Mouse (Mus musculus) neural tube, embryonic 14.5 days (tissue): ENCODE results near the gene Myo6. TPM values are rescaled to one million over a fixed set of nuclear protein-coding genes. Genes with fewer than 3 reads are reported as not detected.
A peak's percentile ranks its signal among the peaks of the same experiment; 100 is the strongest.

Source experiments
- ATAC-seq: fragments of 200-750 bp; cut with Nextera tagmentation; 2 replicates; pipeline ENCODE4 v1.8.0; 2017; ENCODE audit warnings: low read depth, mild to moderate bottlenecking, moderate TSS enrichment, moderate library complexity
- H3K27ac ChIP-seq: fragments of 300-500 bp; sonication (generic); 2 replicates; pipeline ENCODE4 v1.5.1; 2014; ENCODE audit warnings: low read depth, mild to moderate bottlenecking, control low read depth, low read length, moderate library complexity, mixed read lengths
- H3K27me3 ChIP-seq: fragments of 300-500 bp; sonication (generic); 2 replicates; pipeline ENCODE4 v1.6.1; 2014; ENCODE audit warnings: low read length; ENCODE audit not compliant: control insufficient read depth, insufficient read depth
- H3K36me3 ChIP-seq: fragments of 300-500 bp; sonication (generic); 2 replicates; pipeline ENCODE4 v1.6.1; 2014; ENCODE audit warnings: low read length, mixed read lengths; ENCODE audit not compliant: control insufficient read depth, insufficient read depth
- H3K4me1 ChIP-seq: fragments of 300-500 bp; sonication (generic); 2 replicates; pipeline ENCODE4 v1.6.1; 2014; ENCODE audit warnings: low read length; ENCODE audit not compliant: control insufficient read depth, insufficient read depth
- H3K4me2 ChIP-seq: fragments of 300-500 bp; sonication (generic); 2 replicates; pipeline ENCODE4 v1.6.1; 2014; ENCODE audit warnings: mild to moderate bottlenecking, low read depth, low read length, control low read depth
- H3K4me3 ChIP-seq: fragments of 300-500 bp; sonication (generic); 2 replicates; pipeline ENCODE4 v1.5.1; 2014; ENCODE audit warnings: low read depth, low read length, control low read depth, mixed read lengths
- H3K9ac ChIP-seq: fragments of 300-500 bp; sonication (generic); replicated peaks from 2 replicates; pipeline ENCODE4 v1.6.1; 2014; ENCODE audit warnings: low read depth, mild to moderate bottlenecking, control low read depth, low read length, mixed read lengths
- H3K9me3 ChIP-seq: fragments of 300-500 bp; sonication (generic); 2 replicates; pipeline ENCODE4 v1.6.1; 2016; ENCODE audit warnings: low read length; ENCODE audit not compliant: control insufficient read depth
- WGBS: fragments of 180-500 bp; shearing (Covaris S2); extraction: QIAGEN DNeasy Blood & Tissue Kit; methylation state at CpG from one replicate; pipeline ENCODE4 v1.1.7; 2014; 5-methylcytosine and 5-hydroxymethylcytosine counted together
- polyA plus RNA-seq: library from polyadenylated mRNA; unstranded; fragments of >200 nt; fragmentation: Nextera tagmentation; extraction: Ambion mirVana; gene quantifications from 2 replicates; pipeline ENCODE4 v1.2.1, GENCODE M21; 2014

Myo6 gene
- polyA plus RNA-seq, result 26.0 and 27.2 TPM in 2 replicates

- Histone ChIP-seq H3K4me3 (peak within 1 kb of the TSS; percentile 66), H3K9me3 (no peaks in the 10 kb centered on the region), H3K9ac (peak within 1 kb of the TSS; percentile 79), H3K36me3 (no peaks in the 10 kb centered on the region), H3K4me2 (peak within 1 kb of the TSS; percentile 81), H3K4me1 (no peaks in the 10 kb centered on the region), H3K27ac (peak within 1 kb of the TSS; percentile 73), H3K27me3 (no peaks in the 10 kb centered on the region)
- peak; percentile 96 for ATAC-seq
- under 1% methylated on average over 65 of the region's 69 CpGs for WGBS
These were observed at the start of gene Myo6 for GRCm38 (mm10) chr9:80164611-80165474. Gene Myo6, plus strand, starts transcription at chr9:80165031.

GRCm38 (mm10) chr9:80145992-80146587, 18.7 kb upstream of the Myo6 start:
- no peaks in the 10 kb centered on the region for H3K27me3 ChIP-seq
- H3K27ac ChIP-seq, result no peak overlapping the region
- peaks cover 26% of the 10 kb centered on the region; the same call in 1 of the 2 replicates for H3K36me3 ChIP-seq
- H3K9ac ChIP-seq, result no peak overlapping the region
- WGBS, result 85% methylated on average over 10 of the region's 10 CpGs
- H3K9me3 ChIP-seq, result no peaks in the 10 kb centered on the region
- ATAC-seq, result no peak
- H3K4me3 ChIP-seq, result no peak overlapping the region
- H3K4me1 ChIP-seq, result no peaks in the 10 kb centered on the region
- H3K4me2 ChIP-seq, result no peak overlapping the region

- ATAC-seq, result no peak
- Histone ChIP-seq H3K4me1 (no peaks in the 10 kb centered on the region), H3K27ac (no peak overlapping the region), H3K9ac (no peak overlapping the region), H3K4me3 (no peak overlapping the region), H3K9me3 (no peaks in the 10 kb centered on the region), H3K36me3 (no peaks in the 10 kb centered on the region; the same call in 1 of the 2 replicates), H3K27me3 (no peaks in the 10 kb centered on the region), H3K4me2 (no peak overlapping the region)
- 89% methylated on average over 5 of the region's 5 CpGs for WGBS
These were observed 15.2 kb upstream of the Myo6 start for GRCm38 (mm10) chr9:80149594-80149993.

GRCm38 (mm10) chr9:80155277-80155676, 9.6 kb upstream of the Myo6 start:
- Histone ChIP-seq H3K9me3 (no peaks in the 10 kb centered on the region), H3K9ac (no peak overlapping the region), H3K4me1 (no peaks in the 10 kb centered on the region), H3K27ac (no peak overlapping the region), H3K36me3 (no peaks in the 10 kb centered on the region; the same call in 1 of the 2 replicates), H3K4me3 (no peak overlapping the region), H3K27me3 (no peaks in the 10 kb centered on the region), H3K4me2 (no peak overlapping the region)
- WGBS, result 47% methylated on average over 5 of the region's 5 CpGs
- ATAC-seq, result peak; percentile 68; the same call in 1 of the 2 replicates

- H3K4me2 ChIP-seq, result no peak overlapping the region
- no peaks in the 10 kb centered on the region for H3K4me1 ChIP-seq
- ATAC-seq, result no peak
- no peaks in the 10 kb centered on the region for H3K9me3 ChIP-seq
- H3K27me3 ChIP-seq, result no peaks in the 10 kb centered on the region
- no peak overlapping the region for H3K9ac ChIP-seq
- no peak overlapping the region for H3K27ac ChIP-seq
- no peak overlapping the region for H3K4me3 ChIP-seq
- WGBS, result 86% methylated on average over 5 of the region's 5 CpGs
- H3K36me3 ChIP-seq, result no peaks in the 10 kb centered on the region; the same call in 1 of the 2 replicates
These were observed 8.1 kb upstream of the Myo6 start for GRCm38 (mm10) chr9:80156780-80157179.

GRCm38 (mm10) chr9:80157840-80158465, 6.9 kb upstream of the Myo6 start:
- no peak overlapping the region for H3K27ac ChIP-seq
- no peak for ATAC-seq
- no peaks in the 10 kb centered on the region for H3K36me3 ChIP-seq
- no peak overlapping the region for H3K4me2 ChIP-seq
- no peak overlapping the region for H3K4me3 ChIP-seq
- H3K4me1 ChIP-seq, result no peaks in the 10 kb centered on the region
- 93% methylated on average over 12 of the region's 12 CpGs for WGBS
- no peaks in the 10 kb centered on the region for H3K27me3 ChIP-seq
- no peak overlapping the region for H3K9ac ChIP-seq
- no peaks in the 10 kb centered on the region for H3K9me3 ChIP-seq

GRCm38 (mm10) chr9:80158937-80159336, 5.9 kb upstream of the Myo6 start:
- no peak overlapping the region for H3K4me3 ChIP-seq
- 81% methylated on average over 5 of the region's 5 CpGs for WGBS
- ATAC-seq, result no peak
- no peaks in the 10 kb centered on the region for H3K36me3 ChIP-seq
- no peak overlapping the region for H3K27ac ChIP-seq
- H3K27me3 ChIP-seq, result no peaks in the 10 kb centered on the region
- H3K4me1 ChIP-seq, result no peaks in the 10 kb centered on the region
- H3K9ac ChIP-seq, result no peak overlapping the region
- no peak overlapping the region for H3K4me2 ChIP-seq
- no peaks in the 10 kb centered on the region for H3K9me3 ChIP-seq

GRCm38 (mm10) chr9:80161451-80161850, 3.4 kb upstream of the Myo6 start:
- 48% methylated on average over 4 of the region's 4 CpGs for WGBS
- no peak overlapping the region for H3K4me3 ChIP-seq
- H3K4me2 ChIP-seq, result no peak overlapping the region
- H3K36me3 ChIP-seq, result no peaks in the 10 kb centered on the region
- no peaks in the 10 kb centered on the region for H3K27me3 ChIP-seq
- ATAC-seq, result no peak
- no peak overlapping the region for H3K27ac ChIP-seq
- H3K4me1 ChIP-seq, result no peaks in the 10 kb centered on the region
- H3K9ac ChIP-seq, result no peak overlapping the region
- no peaks in the 10 kb centered on the region for H3K9me3 ChIP-seq
